Mouse (Mus musculus): ENCODE measurements around the gene Ppm1n. TPM values are rescaled to one million over a fixed set of nuclear protein-coding genes. Genes with fewer than 3 reads are reported as not detected.

The Ppm1n gene
- total RNA-seq, 2 experiments from 2014 or later: 0.79 TPM; not detected in 1

- DNase-seq (ENCODE audit: low spot score in 2 of 2): no peak
These were observed 27.8 kb downstream of the Ppm1n start for GRCm38 (mm10) chr7:19252078-19252477.

- DNase-seq (ENCODE audit: low spot score in 2 of 2): no peak
These were observed 32.4 kb downstream of the Ppm1n start for GRCm38 (mm10) chr7:19247511-19247910.

- no peak for DNase-seq (ENCODE audit: low spot score in 2 of 2)
These were observed 33.0 kb downstream of the Ppm1n start for GRCm38 (mm10) chr7:19246855-19247254.

- DNase-seq (ENCODE audit: low spot score in 2 of 2): no peak
These were observed 34.8 kb downstream of the Ppm1n start for GRCm38 (mm10) chr7:19245083-19245482.

GRCm38 (mm10) chr7:19243858-19244257, 36.0 kb downstream of the Ppm1n start:
- DNase-seq (ENCODE audit: low spot score in 2 of 2): no peak

GRCm38 (mm10) chr7:19242005-19242404, 37.9 kb downstream of the Ppm1n start:
- no peak for DNase-seq (ENCODE audit: low spot score in 2 of 2)

GRCm38 (mm10) chr7:19240905-19241463, 38.9 kb downstream of the Ppm1n start:
- DNase-seq (ENCODE audit: low spot score in 2 of 2): no peak

GRCm38 (mm10) chr7:19239986-19240385, 39.9 kb downstream of the Ppm1n start:
- DNase-seq (ENCODE audit: low spot score in 2 of 2): no peak

GRCm38 (mm10) chr7:19239423-19239822, 40.4 kb downstream of the Ppm1n start:
- DNase-seq (ENCODE audit: low spot score in 2 of 2): peak; percentile 91 to 94

- no peak for DNase-seq (ENCODE audit: low spot score in 2 of 2)
These were observed 41.5 kb downstream of the Ppm1n start for GRCm38 (mm10) chr7:19238344-19238743.

- no peak for DNase-seq (ENCODE audit: low spot score in 2 of 2)
These were observed 43.5 kb downstream of the Ppm1n start for GRCm38 (mm10) chr7:19236411-19236810.

- no peak for DNase-seq (ENCODE audit: low spot score in 2 of 2)
These were observed 44.7 kb downstream of the Ppm1n start for GRCm38 (mm10) chr7:19235092-19235671.

GRCm38 (mm10) chr7:19234652-19235051, 45.2 kb downstream of the Ppm1n start:
- no peak for DNase-seq (ENCODE audit: low spot score in 2 of 2)

- no peak for DNase-seq (ENCODE audit: low spot score in 2 of 2)
These were observed 48.0 kb downstream of the Ppm1n start for GRCm38 (mm10) chr7:19231849-19232248.

GRCm38 (mm10) chr7:19230899-19231298, 49.0 kb downstream of the Ppm1n start:
- DNase-seq (ENCODE audit: low spot score in 2 of 2): no peak

- no peak for DNase-seq (ENCODE audit: low spot score in 2 of 2)
These were observed 49.8 kb downstream of the Ppm1n start for GRCm38 (mm10) chr7:19230041-19230580.

- no peak for DNase-seq (ENCODE audit: low spot score in 2 of 2)
These were observed 50.5 kb downstream of the Ppm1n start for GRCm38 (mm10) chr7:19229404-19229803.

- DNase-seq (ENCODE audit: low spot score in 2 of 2): no peak
These were observed 51.1 kb downstream of the Ppm1n start for GRCm38 (mm10) chr7:19228793-19229148.

- DNase-seq (ENCODE audit: low spot score in 2 of 2): peak; percentile 99 to 100
These were observed 51.7 kb downstream of the Ppm1n start, which contains the start of gene Opa3 for GRCm38 (mm10) chr7:19227883-19228792. Gene Opa3 (plus strand): TSS chr7:19228334.

- peak; percentile 16 to 40 for DNase-seq (ENCODE audit: low spot score in 2 of 2)
These were observed 52.8 kb downstream of the Ppm1n start for GRCm38 (mm10) chr7:19226817-19227797.
